Mouse (Mus musculus): ENCODE data around the gene Arid3b.

Arid3b gene

GRCm38 (mm10) chr9:57762563-57762991 is 74.0 kb downstream of the Arid3b start:
- in situ Hi-C loops (cut with MboI; ENCODE audit: low pct_unique_long_range_greater_than_20kb in 1 of 2, low sequenced_read_pairs in 2 of 2, unreplicated experiment in 1 of 2) = no loop called here

GRCm38 (mm10) chr9:57761563-57762551 is 74.7 kb downstream of the Arid3b start:
- in situ Hi-C loops (cut with MboI; ENCODE audit: low pct_unique_long_range_greater_than_20kb in 1 of 2, low sequenced_read_pairs in 2 of 2, unreplicated experiment in 1 of 2) = no loop called here

- in situ Hi-C loops (cut with MboI; ENCODE audit: low pct_unique_long_range_greater_than_20kb in 1 of 2, low sequenced_read_pairs in 2 of 2, unreplicated experiment in 1 of 2) = no loop called here
These were observed 76.0 kb downstream of the Arid3b start for GRCm38 (mm10) chr9:57760416-57761146.

- in situ Hi-C loops (cut with MboI; ENCODE audit: low pct_unique_long_range_greater_than_20kb in 1 of 2, low sequenced_read_pairs in 2 of 2, unreplicated experiment in 1 of 2) = loop anchor here in 1 of 2 experiments (10.0 kb wide), 1 partner anchor 94 kb away; no protein-coding TSS in a partner anchor
These were observed 77.3 kb downstream of the Arid3b start for GRCm38 (mm10) chr9:57759289-57759688.

- in situ Hi-C loops (cut with MboI; ENCODE audit: low pct_unique_long_range_greater_than_20kb in 1 of 2, low sequenced_read_pairs in 2 of 2, unreplicated experiment in 1 of 2) = loop anchor here in 1 of 2 experiments (10.0 kb wide), 1 partner anchor 94 kb away; no protein-coding TSS in a partner anchor
These were observed 78.1 kb downstream of the Arid3b start for GRCm38 (mm10) chr9:57758528-57758927.

GRCm38 (mm10) chr9:57757578-57757977 is 79.0 kb downstream of the Arid3b start:
- in situ Hi-C loops (cut with MboI; ENCODE audit: low pct_unique_long_range_greater_than_20kb in 1 of 2, low sequenced_read_pairs in 2 of 2, unreplicated experiment in 1 of 2) = loop anchor here in 1 of 2 experiments (10.0 kb wide), 1 partner anchor 93 kb away; no protein-coding TSS in a partner anchor

GRCm38 (mm10) chr9:57750901-57751300 is 85.7 kb downstream of the Arid3b start:
- in situ Hi-C loops (cut with MboI; ENCODE audit: low pct_unique_long_range_greater_than_20kb in 1 of 2, low sequenced_read_pairs in 2 of 2, unreplicated experiment in 1 of 2) = loop anchor here in 1 of 2 experiments (10.0 kb wide), 1 partner anchor 86 kb away; no protein-coding TSS in a partner anchor

- in situ Hi-C loops (cut with MboI; ENCODE audit: low pct_unique_long_range_greater_than_20kb in 1 of 2, low sequenced_read_pairs in 2 of 2, unreplicated experiment in 1 of 2) = no loop called here
These were observed 87.8 kb downstream of the Arid3b start for GRCm38 (mm10) chr9:57748831-57749230.

GRCm38 (mm10) chr9:57748137-57748536 is 88.5 kb downstream of the Arid3b start:
- in situ Hi-C loops (cut with MboI; ENCODE audit: low pct_unique_long_range_greater_than_20kb in 1 of 2, low sequenced_read_pairs in 2 of 2, unreplicated experiment in 1 of 2) = no loop called here

GRCm38 (mm10) chr9:57747067-57747466 is 89.5 kb downstream of the Arid3b start:
- in situ Hi-C loops (cut with MboI; ENCODE audit: low pct_unique_long_range_greater_than_20kb in 1 of 2, low sequenced_read_pairs in 2 of 2, unreplicated experiment in 1 of 2) = no loop called here

GRCm38 (mm10) chr9:57744462-57745091 is 92.0 kb downstream of the Arid3b start:
- in situ Hi-C loops (cut with MboI; ENCODE audit: low pct_unique_long_range_greater_than_20kb in 1 of 2, low sequenced_read_pairs in 2 of 2, unreplicated experiment in 1 of 2) = no loop called here
